Mouse (Mus musculus): Measurements from ENCODE around the gene Trim60. TPM values are rescaled to one million over a fixed set of nuclear protein-coding genes. Genes with fewer than 3 reads are reported as not detected.

Gene Trim60
- total RNA-seq, 2 experiments from 2014 or later: not detected

DNA sequence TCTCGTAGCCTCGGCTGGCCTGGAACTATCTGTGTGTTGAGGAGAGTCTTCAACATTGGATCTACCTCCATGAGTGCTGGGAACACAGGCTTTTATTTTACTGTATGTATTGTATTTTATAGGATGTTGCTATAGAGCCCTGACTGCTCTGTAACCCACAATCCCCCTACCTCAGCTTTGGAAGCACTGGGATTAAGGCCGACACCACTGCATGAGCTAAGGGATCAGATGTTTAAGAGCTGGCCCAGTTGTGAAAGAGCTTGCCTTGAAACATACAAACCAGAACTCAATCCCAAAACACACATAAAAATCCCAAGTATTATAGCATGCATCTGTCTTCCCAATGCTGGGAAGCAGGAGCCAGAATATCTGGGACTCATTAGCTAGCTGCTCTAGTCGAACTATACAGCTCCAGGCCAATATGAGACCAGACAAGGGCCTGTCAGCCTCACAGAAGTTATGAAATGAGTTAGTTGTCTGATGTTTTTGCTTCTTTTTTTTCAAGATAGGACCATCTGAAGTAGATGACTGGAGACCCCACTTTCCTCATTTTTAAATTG, 19.5 kb downstream of the Trim60 start:
- ATAC-seq (ENCODE audit: poor library complexity, severe bottlenecking): no peak

- ATAC-seq (ENCODE audit: poor library complexity, severe bottlenecking): no peak
Observed at GRCm38 (mm10) chr8:64987731-64988130, 30.7 kb downstream of the Trim60 start, which contains the start of gene Trim75. TSS of gene Trim75 (minus strand) at chr8:64987831.

- ATAC-seq (ENCODE audit: poor library complexity, severe bottlenecking): no peak
Observed at GRCm38 (mm10) chr8:64983150-64983897, 35.1 kb downstream of the Trim60 start.

DNA sequence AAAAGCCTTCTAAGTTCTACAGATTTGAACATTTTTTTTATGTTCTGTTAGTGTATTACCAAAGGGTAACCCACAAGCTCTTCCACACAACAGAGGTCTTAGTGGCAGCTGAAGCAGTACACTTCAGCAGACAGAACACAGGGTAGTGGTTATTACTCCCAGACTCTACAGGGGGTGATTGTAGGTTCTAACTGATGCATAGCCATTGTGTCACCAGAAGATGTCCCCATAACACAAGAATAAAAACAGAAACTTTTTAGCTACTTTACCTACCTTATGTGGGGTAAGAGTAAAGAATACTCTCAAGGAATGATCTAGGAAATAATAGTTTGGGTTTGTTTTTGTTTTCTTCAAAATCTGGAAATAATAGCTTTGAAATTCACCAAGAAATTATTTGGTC, 55.5 kb downstream of the Trim60 start:
- no peak for ATAC-seq (ENCODE audit: poor library complexity, severe bottlenecking)

- no peak for ATAC-seq (ENCODE audit: poor library complexity, severe bottlenecking)
Observed at GRCm38 (mm10) chr8:64959025-64959424, 59.4 kb downstream of the Trim60 start.

DNA sequence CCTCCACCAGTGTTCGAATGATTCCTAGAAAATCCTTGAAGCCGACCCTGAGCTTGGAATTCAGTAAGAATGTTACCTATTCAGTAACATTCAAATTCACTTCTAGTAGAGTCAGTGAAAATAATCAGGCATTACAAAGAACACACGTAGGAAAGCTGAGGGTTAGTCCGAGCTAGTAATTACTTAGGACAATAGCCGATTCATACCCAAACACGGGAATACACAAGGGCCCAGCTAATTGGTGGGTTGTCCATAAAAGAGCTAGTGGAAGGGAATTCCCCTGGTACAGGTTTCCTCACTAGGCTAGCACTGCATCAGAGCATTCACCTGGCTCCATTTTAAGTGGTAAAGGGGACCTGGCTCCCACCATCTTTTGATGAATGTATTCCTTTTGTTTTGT, 66.3 kb downstream of the Trim60 start:
- no peak for ATAC-seq (ENCODE audit: poor library complexity, severe bottlenecking)

Other genes with a start within 250 kb of the Trim60 start
- gene Klhl2, start 168.6 kb downstream of the Trim60 start, total RNA-seq (2015): 17.5 and 18.8 TPM in 2 replicates
- 20.9 and 23.1 TPM in 2 replicates for gene Klhl2, start 168.6 kb downstream of the Trim60 start, total RNA-seq (2017)
- gene Tmem192, start 71.4 kb downstream of the Trim60 start, total RNA-seq (2015): 39.3 and 41.4 TPM in 2 replicates
- gene Tmem192, start 71.4 kb downstream of the Trim60 start, total RNA-seq (2017): 18.1 and 22.8 TPM in 2 replicates
- gene Trim75, start 30.8 kb downstream of the Trim60 start, total RNA-seq (2015): not detected in 2 replicates
- gene Trim75, start 30.8 kb downstream of the Trim60 start, total RNA-seq (2017): not detected in 2 replicates
- gene Trim61, start 61 bp downstream of the Trim60 start, total RNA-seq (2015): not detected in 2 replicates
- not detected in 2 replicates for gene Trim61, start 61 bp downstream of the Trim60 start, total RNA-seq (2017)
- gene Apela, start 18.8 kb upstream of the Trim60 start, total RNA-seq (2015): not detected in 2 replicates
- gene Apela, start 18.8 kb upstream of the Trim60 start, total RNA-seq (2017): not detected in 2 replicates
- not detected in 2 replicates for gene Gm10663, start 56.4 kb upstream of the Trim60 start, total RNA-seq (2015)
- not detected in 2 replicates for gene Gm10663, start 56.4 kb upstream of the Trim60 start, total RNA-seq (2017)
- gene BC030870, start 111.0 kb upstream of the Trim60 start, total RNA-seq (2015): not detected in 2 replicates
- gene BC030870, start 111.0 kb upstream of the Trim60 start, total RNA-seq (2017): not detected in 2 replicates

Measured in megakaryocyte, adult 5-6 weeks (primary cell).